Mouse (Mus musculus): Measurements from ENCODE around the gene Try4. TPM values are rescaled to one million over a fixed set of nuclear protein-coding genes. Genes with fewer than 3 reads are reported as not detected.

Gene Try4
- polyA plus RNA-seq, 1 experiment, result 2.0 TPM

DNA sequence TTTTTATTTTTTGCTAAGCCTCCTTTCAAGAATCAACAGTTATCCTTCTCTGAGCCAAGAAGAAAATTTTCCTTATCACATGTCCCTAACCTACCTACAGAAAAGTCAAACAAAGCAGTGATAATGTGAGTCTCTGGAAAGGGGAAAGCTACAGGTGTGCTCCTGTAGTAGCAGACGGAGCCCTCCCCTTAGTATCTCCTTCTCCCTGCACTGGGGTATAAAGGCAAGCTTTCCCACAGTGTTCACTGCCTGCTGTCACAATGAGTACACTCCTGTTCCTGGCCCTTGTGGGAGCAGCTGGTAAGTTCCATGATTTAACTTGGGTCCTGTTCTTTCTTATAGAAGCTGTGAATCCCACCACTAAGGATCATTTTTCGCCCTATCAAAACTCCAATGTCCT lies 51.9 kb downstream of the Try4 start, which contains the start of gene Try10:
TSS of gene Try10 (plus strand) at position 174 of the 400 bp plus-strand sequence.
- no peak for TF ChIP-seq CTCF (IDR thresholded peaks at IDR 0.05; ENCODE audit: control insufficient read depth, insufficient read depth, insufficient replicate concordance, low read depth, low read length)
- no peak for TF ChIP-seq POLR2A (IDR thresholded peaks at IDR 0.05; ENCODE audit: control insufficient read depth, low read depth, low read length)
- Histone ChIP-seq H3K4me3 (ENCODE audit: control insufficient read depth, low read depth, low read length) (no peak within 1 kb of the TSS), H3K4me1 (ENCODE audit: control insufficient read depth, insufficient read depth, low read length) (no peaks in the 10 kb centered on the region), H3K27me3 (ENCODE audit: control insufficient read depth, insufficient read depth, low read length) (no peaks in the 10 kb centered on the region), H3K27ac (ENCODE audit: control insufficient read depth, insufficient read depth, low read depth, low read length) (no peak within 1 kb of the TSS), H3K36me3 (ENCODE audit: control insufficient read depth, insufficient read depth, low read length) (no peaks in the 10 kb centered on the region)

Other genes starting within 250 kb of the Try4 start
- 12.1 TPM in 2 replicates for gene Try5, start 14.6 kb downstream of the Try4 start, polyA plus RNA-seq (2012; rRNA removed)
- gene Try10, start 51.8 kb downstream of the Try4 start, polyA plus RNA-seq (2012; rRNA removed), result not detected in 2 replicates
- not detected in 2 replicates for gene Prss3, start 75.4 kb downstream of the Try4 start, polyA plus RNA-seq (2012; rRNA removed)
- not detected in 2 replicates for gene Gm5771, start 90.1 kb downstream of the Try4 start, polyA plus RNA-seq (2012; rRNA removed)
- not detected in 2 replicates for gene Gm10334, start 143.9 kb downstream of the Try4 start, polyA plus RNA-seq (2012; rRNA removed)
- not detected in 2 replicates for gene Prss1, start 156.7 kb downstream of the Try4 start, polyA plus RNA-seq (2012; rRNA removed)
- 1.3 and 2.9 TPM in 2 replicates for gene Prss2, start 219.5 kb downstream of the Try4 start, polyA plus RNA-seq (2012; rRNA removed)